Mouse (Mus musculus) hindbrain, postnatal 0 days (tissue): Measurements from ENCODE around the gene Gtf2i. TPM values are rescaled to one million over a fixed set of nuclear protein-coding genes. Genes with fewer than 3 reads are reported as not detected.
"Not testable (repeated sequence)": the region's sequence is repeated elsewhere in the genome, so short reads cannot be mapped to it uniquely, and the experiment has no call there.

Experiments
- ATAC-seq: fragments of 200-750 bp; cut with Nextera tagmentation; 2 replicates; pipeline ENCODE4 v1.8.0; 2017; ENCODE audit warnings: mild to moderate bottlenecking, moderate TSS enrichment, moderate library complexity
- DNase-seq: peaks from one replicate; pipeline ENCODE4 v3.0.0-alpha.2; 2015; ENCODE audit warnings: low spot score
- H3K27ac ChIP-seq: fragments of 300-500 bp; sonication (generic); 2 replicates; pipeline ENCODE4 v1.5.1; 2014; ENCODE audit warnings: mild to moderate bottlenecking
- H3K27me3 ChIP-seq: fragments of 300-500 bp; sonication (generic); 2 replicates; pipeline ENCODE4 v1.6.1; 2014; ENCODE audit warnings: low read length, mixed read lengths; ENCODE audit not compliant: insufficient read depth
- H3K36me3 ChIP-seq: fragments of 300-500 bp; sonication (generic); 2 replicates; pipeline ENCODE4 v1.6.1; 2014; ENCODE audit warnings: low read length, mixed read lengths; ENCODE audit not compliant: insufficient read depth
- H3K4me1 ChIP-seq: fragments of 300-500 bp; sonication (generic); 2 replicates; pipeline ENCODE4 v1.6.1; 2014; ENCODE audit warnings: antibody characterized with exemption, low read length, mixed read lengths; ENCODE audit not compliant: insufficient read depth
- H3K4me2 ChIP-seq: fragments of 300-500 bp; sonication (generic); 2 replicates; pipeline ENCODE4 v1.6.1; 2014; ENCODE audit warnings: low read depth, mild to moderate bottlenecking, low read length, moderate library complexity, mixed read lengths
- H3K4me3 ChIP-seq: fragments of 300-500 bp; sonication (generic); 2 replicates; pipeline ENCODE4 v1.5.1; 2014; ENCODE audit warnings: low read length
- H3K9ac ChIP-seq: fragments of 300-500 bp; sonication (generic); replicated peaks from 2 replicates; pipeline ENCODE4 v1.6.1; 2014; ENCODE audit warnings: mild to moderate bottlenecking, low read length, moderate library complexity, mixed read lengths
- H3K9me3 ChIP-seq: fragments of 300-500 bp; sonication (generic); 2 replicates; pipeline ENCODE4 v1.6.1; 2016; ENCODE audit warnings: low read length, mixed read lengths
- CTCF ChIP-seq: IDR thresholded peaks from 2 replicates; pipeline ENCODE4 v1.5.1; 2016; ENCODE audit warnings: antibody characterized with exemption, control low read depth, low read depth
- WGBS: fragments of 180-500 bp; shearing (Covaris S2); extraction: QIAGEN DNeasy Blood & Tissue Kit; methylation state at CpG from one replicate; pipeline ENCODE4 v1.1.7; 2014; 5-methylcytosine and 5-hydroxymethylcytosine counted together
- polyA plus RNA-seq: library from polyadenylated mRNA; unstranded; fragments of >200 nt; fragmentation: Nextera tagmentation; extraction: Ambion mirVana; gene quantifications from 2 replicates; pipeline ENCODE4 v1.2.1, GENCODE M21; 2015
- total RNA-seq: library from RNA; depleted of rRNA; stranded (reverse); fragments of >200 nt; gene quantifications from 2 replicates; pipeline ENCODE4 v1.2.3, GENCODE M21; 2014

The Gtf2i gene
- total and polyA plus RNA-seq, 2 experiments from 2014 or later, result 85.6 to 103 TPM

DNA sequence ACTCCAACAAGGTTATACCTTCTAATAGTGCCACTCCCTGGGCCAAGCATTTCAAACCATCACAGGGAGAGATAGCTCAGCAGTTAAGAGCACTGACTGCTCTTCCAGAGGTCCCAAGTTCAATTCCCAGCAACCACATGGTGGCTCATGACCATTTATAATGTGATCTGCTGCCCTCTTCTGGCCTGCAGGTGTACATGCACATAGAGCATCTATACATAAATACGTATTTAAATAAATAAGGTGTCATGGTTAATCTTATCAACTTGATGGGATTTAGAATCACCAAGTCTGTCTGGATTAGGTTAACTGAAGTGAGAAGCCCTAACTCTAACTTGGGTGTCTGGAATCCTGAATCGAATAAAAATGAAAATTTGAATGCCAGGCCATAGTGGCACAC is 32.5 kb upstream of the Gtf2i start:
- H3K27ac ChIP-seq, result no peak overlapping the region
- H3K4me1 ChIP-seq, result 0 out of 2 replicates have a peak, but pooled peaks cover 3% of the 10 kb centered on the region
- H3K9ac ChIP-seq, result no peak overlapping the region
- WGBS, result 67% methylated on average over 2 of the region's 2 CpGs
- no peaks in the 10 kb centered on the region for H3K36me3 ChIP-seq
- DNase-seq, result no peak
- no peak for ATAC-seq
- H3K4me2 ChIP-seq, result no peak overlapping the region
- H3K9me3 ChIP-seq, result no peaks in the 10 kb centered on the region
- no peak overlapping the region for H3K4me3 ChIP-seq
- TF ChIP-seq CTCF, result peak; percentile 59
- no peaks in the 10 kb centered on the region for H3K27me3 ChIP-seq

DNA sequence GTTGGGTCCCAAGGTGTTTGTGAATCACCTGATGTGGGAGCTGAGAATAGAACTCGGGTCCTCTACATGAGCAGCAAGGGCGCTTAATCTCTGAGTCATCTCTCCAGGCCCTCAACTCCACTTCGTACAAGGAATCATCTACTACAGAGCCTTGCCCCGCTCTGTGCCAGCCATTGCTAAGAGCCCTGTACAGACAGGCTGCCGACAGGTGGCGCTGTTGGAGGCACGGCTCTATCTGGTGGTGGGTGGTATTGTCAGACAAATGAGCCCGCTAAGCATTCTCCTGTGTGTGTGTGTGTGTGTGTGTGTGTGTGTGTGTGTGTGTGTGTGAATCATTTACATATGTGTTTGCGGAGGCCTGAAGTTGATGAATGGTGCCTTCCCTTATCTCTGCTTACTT is 30.9 kb upstream of the Gtf2i start:
- DNase-seq, result no peak

DNA sequence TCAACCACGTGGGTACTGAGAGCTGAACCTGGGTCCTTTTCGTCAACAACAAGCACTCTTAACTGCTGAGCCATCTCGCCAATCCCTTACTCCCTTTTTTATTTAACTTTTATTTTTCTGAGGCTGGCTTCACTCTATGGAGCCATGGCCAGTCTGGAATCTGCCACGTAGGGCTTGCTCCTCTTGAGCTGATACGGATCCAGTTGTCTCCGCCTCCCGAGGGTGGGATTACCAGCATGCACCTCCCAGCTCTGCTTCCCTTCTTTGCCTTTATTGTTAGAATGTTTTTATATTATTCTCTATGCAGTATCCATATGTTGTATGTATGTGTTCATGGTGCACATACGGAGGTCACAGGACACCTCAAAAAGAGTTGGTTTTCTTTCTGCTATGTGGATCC is 29.5 kb upstream of the Gtf2i start:
- H3K9ac ChIP-seq, result no peak overlapping the region

More for the DNA sequence above, 30.9 kb upstream of the Gtf2i start:
- H3K27ac ChIP-seq, result no peak overlapping the region
- ATAC-seq, result no peak
- TF ChIP-seq CTCF, result peak; percentile 59
- WGBS, result 77% methylated on average over 9 of the region's 9 CpGs
- no peaks in the 10 kb centered on the region for H3K27me3 ChIP-seq
- no peak overlapping the region for H3K9ac ChIP-seq
- no peak overlapping the region for H3K4me3 ChIP-seq
- no peaks in the 10 kb centered on the region for H3K9me3 ChIP-seq
- no peaks in the 10 kb centered on the region for H3K36me3 ChIP-seq
- no peaks in the 10 kb centered on the region for H3K4me1 ChIP-seq
- H3K4me2 ChIP-seq, result no peak overlapping the region

DNA sequence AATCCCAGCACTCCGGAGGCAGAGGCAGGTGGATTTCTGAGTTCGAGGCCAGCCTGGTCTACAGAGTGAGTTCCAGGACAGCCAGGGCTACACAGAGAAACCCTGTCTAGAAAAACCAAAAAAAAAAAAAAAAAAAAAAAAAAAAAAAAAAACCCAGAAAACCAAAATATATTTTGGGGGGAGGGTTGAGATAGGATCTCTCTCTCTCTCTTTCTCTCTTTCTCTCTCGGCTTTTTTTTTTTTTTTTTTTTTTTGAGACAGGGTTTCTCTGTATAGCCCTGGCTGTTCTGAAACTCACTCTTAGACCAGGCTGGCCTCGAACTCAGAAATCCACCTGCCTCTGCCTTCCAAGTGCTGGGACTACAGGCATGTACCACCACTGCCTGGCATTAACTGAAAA is 29.0 kb upstream of the Gtf2i start:
- not testable (repeated sequence) for ATAC-seq, H3K9me3 ChIP-seq, H3K4me2 ChIP-seq, H3K36me3 ChIP-seq, H3K4me3 ChIP-seq, H3K9ac ChIP-seq, DNase-seq, H3K4me1 ChIP-seq, H3K27ac ChIP-seq, H3K27me3 ChIP-seq
- WGBS, result 96% methylated on average over 3 of the region's 4 CpGs

More for the DNA sequence above, 29.5 kb upstream of the Gtf2i start:
- Histone ChIP-seq H3K4me3 (no peak overlapping the region), H3K27me3 (no peaks in the 10 kb centered on the region), H3K4me1 (no peaks in the 10 kb centered on the region), H3K9me3 (no peaks in the 10 kb centered on the region), H3K36me3 (no peaks in the 10 kb centered on the region), H3K27ac (no peak overlapping the region), H3K4me2 (no peak overlapping the region)
- ATAC-seq (no peak), DNase-seq (no peak)
- TF ChIP-seq CTCF, result no peak
- 85% methylated on average over 8 of the region's 8 CpGs for WGBS

DNA sequence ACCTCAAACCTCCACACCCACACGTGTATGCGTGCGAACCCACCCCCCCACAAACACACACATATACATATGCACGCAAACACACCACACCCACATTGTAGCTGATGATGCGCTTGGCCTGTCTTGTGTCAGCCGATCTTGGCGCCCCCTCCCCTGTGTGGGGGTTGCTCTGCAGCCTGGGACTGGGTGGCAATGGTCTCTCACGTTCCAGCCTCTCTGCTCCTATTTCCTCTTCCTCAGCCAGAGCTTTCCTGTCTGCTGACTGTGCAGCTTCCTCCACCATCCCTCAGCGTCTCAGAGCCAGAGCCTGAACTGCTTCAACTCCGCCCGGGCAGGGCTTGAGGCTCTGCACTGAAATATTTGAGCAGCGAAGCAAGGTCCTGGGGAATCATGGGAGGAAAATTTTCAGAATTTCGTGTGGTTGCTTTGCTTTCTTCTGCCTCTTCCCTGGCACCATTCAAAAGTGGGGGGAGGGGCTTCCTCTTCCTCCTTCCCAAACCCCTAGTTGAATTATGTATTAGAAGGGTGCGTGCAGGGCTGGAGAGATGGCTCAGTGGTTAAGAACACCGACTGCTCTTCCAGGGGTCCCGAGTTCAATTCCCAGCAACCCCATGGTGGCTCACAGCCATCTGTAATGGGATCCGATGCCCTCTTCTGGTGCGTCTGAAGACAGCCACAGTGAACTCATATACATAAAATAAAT is 28.1 kb upstream of the Gtf2i start:
- Histone ChIP-seq H3K4me2 (no peak overlapping the region), H3K27me3 (no peaks in the 10 kb centered on the region), H3K9me3 (no peaks in the 10 kb centered on the region), H3K4me1 (no peaks in the 10 kb centered on the region), H3K27ac (no peak overlapping the region), H3K9ac (no peak overlapping the region), H3K36me3 (no peaks in the 10 kb centered on the region), H3K4me3 (no peak overlapping the region)
- DNase-seq (no peak), ATAC-seq (no peak)
- 83% methylated on average over 18 of the region's 18 CpGs for WGBS
- no peak for TF ChIP-seq CTCF

DNA sequence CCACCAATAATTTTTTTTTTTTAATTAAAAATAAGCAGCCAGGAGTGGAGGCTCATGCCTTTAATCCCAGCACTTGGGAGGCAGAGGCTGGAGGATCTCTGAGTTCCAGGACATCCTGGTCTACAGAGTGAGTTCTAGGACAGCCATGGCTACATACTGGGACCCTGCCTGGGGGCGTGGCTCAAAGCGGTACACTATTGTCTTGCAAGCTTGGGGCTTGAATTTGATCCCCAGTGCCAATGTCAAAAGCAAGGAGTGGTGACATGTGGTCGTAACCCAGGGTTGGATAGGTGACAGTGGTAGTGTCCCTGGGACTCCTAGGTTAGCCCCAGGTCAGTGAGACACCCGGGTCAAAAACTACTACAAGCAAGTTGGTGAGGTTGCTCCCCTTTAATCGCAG is 27.2 kb upstream of the Gtf2i start:
- Histone ChIP-seq H3K4me1 (no peaks in the 10 kb centered on the region), H3K9ac (no peak overlapping the region)

DNA sequence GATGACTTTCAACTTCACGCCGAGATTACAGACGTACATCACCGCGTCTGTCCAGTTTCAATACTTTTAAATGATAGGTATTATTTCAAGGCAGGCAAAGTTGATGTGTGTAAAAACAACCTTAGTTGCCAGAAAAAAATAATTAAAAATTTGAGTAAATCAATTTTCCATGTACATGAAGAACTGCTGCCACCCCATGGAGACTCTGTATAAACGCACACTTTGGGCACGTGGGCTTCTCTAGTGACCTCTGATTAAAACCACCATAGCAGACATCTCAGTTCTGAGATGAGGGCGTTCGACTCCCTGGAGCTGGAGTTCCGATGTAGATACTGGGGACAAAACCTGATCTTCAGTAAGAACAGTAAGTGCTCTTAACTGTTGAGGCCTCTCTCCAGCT is 26.8 kb upstream of the Gtf2i start:
- no peak overlapping the region for H3K27ac ChIP-seq
- no peak overlapping the region for H3K4me2 ChIP-seq
- 62% methylated on average over 10 of the region's 10 CpGs for WGBS
- H3K27me3 ChIP-seq, result no peaks in the 10 kb centered on the region
- no peaks in the 10 kb centered on the region for H3K36me3 ChIP-seq
- DNase-seq (peak; percentile 79), ATAC-seq (peak; percentile 49; the same call in 1 of the 2 replicates)
- H3K4me1 ChIP-seq, result no peaks in the 10 kb centered on the region
- H3K9ac ChIP-seq, result no peak overlapping the region
- H3K9me3 ChIP-seq, result no peaks in the 10 kb centered on the region
- H3K4me3 ChIP-seq, result no peak overlapping the region
- peak; percentile 65 for TF ChIP-seq CTCF

More for the DNA sequence above, 27.2 kb upstream of the Gtf2i start:
- no peak overlapping the region for H3K27ac ChIP-seq
- no peak for TF ChIP-seq CTCF
- no peaks in the 10 kb centered on the region for H3K36me3 ChIP-seq
- 94% methylated on average over 5 of the region's 5 CpGs for WGBS
- no peak overlapping the region for H3K4me3 ChIP-seq
- H3K27me3 ChIP-seq, result no peaks in the 10 kb centered on the region
- DNase-seq (no peak), ATAC-seq (peak; percentile 12; the same call in 1 of the 2 replicates)
- no peaks in the 10 kb centered on the region for H3K9me3 ChIP-seq
- H3K4me2 ChIP-seq, result no peak overlapping the region
